Mouse (Mus musculus): ENCODE measurements at regions not wholly inside any gene's neighbourhood (a gene's known extent, or its start where the extent isn't known, plus 50 kb on each side); places are given as distances from the start of the nearest gene placed in this dataset.

GRCm38 (mm10) chr1:39047316-39047715 lies 61.9 kb downstream of the Pdcl3 start:
- no peak for DNase-seq (ENCODE audit: low spot score in 2 of 2)

DNA sequence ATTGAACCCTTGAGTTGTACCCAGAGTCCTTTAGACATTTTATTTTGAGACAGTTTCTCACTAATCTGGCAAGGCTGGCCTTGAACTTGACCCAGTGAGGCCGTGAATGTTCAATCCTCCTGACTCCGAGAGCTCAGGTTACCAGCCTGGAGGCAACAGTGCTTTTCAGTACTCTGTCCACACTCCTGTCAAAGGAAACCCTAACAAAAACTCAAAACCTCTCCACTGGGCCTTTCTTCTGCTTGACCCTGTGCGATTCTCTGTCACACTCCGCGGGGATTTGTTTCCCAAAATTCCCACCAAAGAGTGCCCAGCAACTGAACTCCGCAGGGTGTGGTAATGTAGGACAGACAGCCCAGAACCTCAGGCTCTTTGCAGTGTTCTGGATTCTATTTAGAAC lies 71.9 kb downstream of the Pdcl3 start:
- no peak for DNase-seq (ENCODE audit: low spot score in 2 of 2)

GRCm38 (mm10) chr1:39062509-39062908 lies 77.1 kb downstream of the Pdcl3 start:
- no peak for DNase-seq (ENCODE audit: low spot score in 2 of 2)

DNA sequence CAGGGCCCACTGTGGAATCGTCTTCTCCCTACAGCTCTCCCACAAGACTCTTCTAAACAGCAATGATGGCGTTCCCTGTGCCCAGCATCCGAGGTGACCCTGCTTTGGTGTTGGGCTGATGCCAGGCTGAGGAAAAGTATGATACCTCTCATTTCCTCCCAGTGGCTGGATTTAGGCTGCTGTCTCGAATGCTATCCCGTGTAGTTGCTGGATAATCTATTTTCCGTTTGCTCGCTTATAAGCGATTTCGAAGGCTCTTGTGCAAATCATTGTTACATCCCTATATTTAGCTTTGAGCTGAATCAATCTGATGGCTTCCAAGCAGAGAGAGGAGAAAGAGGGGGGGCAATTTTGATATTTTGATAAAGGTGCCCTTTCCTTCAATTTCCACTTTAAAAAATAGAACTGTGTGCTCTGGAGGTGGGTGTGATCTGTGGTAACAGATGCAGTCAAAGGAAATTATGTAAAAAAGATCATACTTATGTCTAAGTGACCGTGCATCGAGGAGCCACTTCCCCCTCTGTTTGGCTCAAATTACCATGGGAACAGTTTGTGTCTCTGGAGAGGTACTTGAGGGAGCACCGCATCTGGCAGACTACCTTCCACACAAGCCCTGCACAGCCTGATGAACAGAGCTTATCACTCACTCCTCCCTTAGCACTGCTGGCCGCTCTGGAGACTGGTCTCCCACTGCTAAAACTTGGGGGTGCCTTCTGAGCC lies 78.4 kb downstream of the Pdcl3 start:
- DNase-seq (ENCODE audit: low spot score in 2 of 2) = no peak

DNA sequence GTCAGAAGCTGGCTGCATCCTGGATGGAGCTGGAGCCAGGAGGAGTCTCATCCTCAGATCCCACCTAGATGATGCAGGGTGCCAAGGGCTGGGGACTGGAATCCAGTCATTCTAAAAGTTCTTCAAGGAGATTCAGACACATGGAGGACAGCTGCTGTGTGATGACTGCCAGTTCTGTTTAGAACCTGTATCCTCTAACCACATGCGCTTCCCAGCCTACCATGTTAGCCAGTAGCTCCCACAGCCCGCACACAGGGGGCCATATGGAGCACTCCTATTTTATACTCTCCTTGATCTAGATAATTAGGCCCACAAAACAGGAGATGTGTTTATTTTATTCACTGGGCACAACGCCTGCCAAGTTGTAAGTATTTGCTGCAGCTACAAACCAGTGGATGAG lies 79.4 kb downstream of the Pdcl3 start:
- DNase-seq (ENCODE audit: low spot score in 2 of 2) = no peak

GRCm38 (mm10) chr1:39067901-39068300 lies 82.5 kb downstream of the Pdcl3 start:
- no peak for DNase-seq (ENCODE audit: low spot score in 2 of 2)

DNA sequence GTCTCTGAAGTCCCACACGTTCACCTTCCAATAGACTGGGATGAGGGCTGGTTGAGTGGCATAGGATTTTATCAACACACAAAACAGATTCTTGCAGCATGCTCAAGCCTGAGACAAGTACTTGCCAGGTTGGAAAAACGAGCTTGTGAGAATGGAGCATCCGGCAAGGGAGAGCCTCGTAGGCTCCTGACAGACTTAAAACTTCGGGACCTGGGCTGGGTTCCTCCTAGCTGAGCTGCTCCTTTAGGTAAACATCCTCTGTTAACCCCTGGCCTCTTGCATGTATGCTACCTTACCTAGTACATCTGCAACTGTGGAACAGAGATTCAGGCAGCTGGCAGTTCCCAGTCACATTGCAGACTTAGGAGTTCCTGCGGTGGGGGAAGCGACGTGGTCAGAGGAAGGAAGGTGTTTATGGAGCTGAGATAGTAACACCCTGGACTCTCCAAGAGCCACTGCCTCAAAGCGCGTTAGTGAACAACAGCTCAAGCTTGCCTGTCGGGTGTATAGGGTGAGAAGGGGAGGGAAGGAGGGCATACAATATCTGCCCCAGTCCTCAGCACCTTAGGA lies 83.8 kb downstream of the Pdcl3 start:
- DNase-seq (ENCODE audit: low spot score in 2 of 2) = no peak

DNA sequence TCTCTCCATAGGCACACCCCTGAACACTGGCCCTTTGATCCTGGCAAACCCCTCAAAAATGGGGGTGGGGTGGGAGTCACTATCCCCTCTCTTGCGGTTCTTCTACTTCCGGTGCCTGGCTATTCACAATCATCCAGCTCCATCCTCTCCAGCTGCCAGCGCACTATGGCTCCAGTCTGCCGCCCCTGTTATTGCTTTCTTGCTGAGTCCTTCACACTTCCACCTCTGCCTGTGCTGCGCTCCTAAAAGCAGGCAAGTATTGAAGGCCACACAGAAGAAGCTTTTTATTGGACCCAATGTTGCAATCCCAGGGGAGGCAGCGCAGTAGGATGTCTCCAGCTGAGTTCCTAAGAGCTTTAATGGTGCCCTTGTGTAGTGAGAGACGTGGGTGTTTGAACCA lies 84.3 kb downstream of the Pdcl3 start:
- DNase-seq (ENCODE audit: low spot score in 2 of 2) = no peak

DNA sequence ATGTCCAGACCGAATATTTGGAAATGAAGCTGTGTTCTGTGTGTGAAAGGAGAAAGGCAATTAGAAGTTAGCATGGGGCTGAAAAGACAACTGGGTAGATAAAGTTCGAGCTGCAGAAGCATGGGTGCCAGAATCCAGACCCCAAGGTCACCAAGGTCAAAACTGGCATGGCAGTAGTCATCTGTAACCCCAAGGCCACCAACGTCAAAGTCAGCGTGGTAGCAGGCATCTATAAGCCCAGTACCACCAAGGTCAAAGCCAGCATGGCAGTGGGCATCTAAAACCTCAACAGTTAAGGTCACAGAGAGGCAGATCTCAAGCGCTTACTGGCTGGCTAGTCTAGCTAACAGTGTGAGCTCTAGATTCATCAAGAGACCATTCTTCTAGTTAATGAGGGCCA lies 90.6 kb downstream of the Pdcl3 start:
- no peak for DNase-seq (ENCODE audit: low spot score in 2 of 2)

GRCm38 (mm10) chr1:39078584-39079315 lies 93.3 kb downstream of the Pdcl3 start:
- no peak for DNase-seq (ENCODE audit: low spot score in 2 of 2)

DNA sequence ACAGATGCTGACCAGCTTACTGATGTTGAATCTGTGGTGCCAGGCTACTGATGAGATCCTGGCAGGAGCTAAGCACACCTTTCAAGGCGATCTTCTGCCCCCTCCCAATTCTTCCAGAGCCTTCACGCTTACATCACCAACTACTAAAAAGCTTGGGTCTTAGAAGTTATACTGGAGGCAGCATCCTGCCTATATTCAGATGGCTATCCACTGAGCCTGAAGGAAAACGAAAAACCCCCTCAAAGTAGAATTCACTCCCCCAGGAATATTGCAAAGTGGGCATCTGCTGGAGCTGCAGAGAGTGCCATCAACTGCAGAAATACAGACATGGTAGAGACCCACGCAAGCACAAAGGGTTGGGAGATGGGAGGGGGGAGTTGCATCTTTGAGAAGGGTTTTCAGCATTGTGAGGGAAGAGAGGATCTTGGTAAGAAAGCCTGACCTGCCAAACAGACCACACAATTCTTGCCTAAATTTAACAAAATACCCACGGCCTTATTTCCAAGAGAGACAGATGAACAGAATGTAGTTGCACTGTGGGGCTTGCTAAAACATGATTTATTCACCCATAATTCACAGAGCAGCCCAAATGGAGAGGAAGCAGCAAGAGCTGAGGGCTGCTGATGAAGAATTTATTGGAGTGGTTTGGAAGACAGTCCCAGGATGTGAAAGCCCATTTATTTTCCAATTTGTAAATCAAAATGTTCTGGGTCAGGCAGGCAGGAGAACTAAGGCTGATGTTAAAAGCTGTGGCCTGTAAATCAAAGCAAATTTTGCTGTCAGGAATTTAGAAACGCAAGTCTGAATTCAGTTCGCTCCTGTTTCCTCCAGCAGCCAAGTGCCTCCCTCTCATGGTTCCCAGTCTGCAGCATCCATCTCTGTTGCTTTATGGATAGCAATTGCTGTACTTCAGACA lies 98.8 kb downstream of the Pdcl3 start:
- DNase-seq (ENCODE audit: low spot score in 2 of 2) = no peak

GRCm38 (mm10) chr1:39086273-39086672 lies 100.9 kb downstream of the Pdcl3 start:
- no peak for DNase-seq (ENCODE audit: low spot score in 2 of 2)

- peak in 1 of 2 experiments; percentile 22 for DNase-seq (ENCODE audit: low spot score in 2 of 2)
Measured at GRCm38 (mm10) chr1:39089875-39090274, 103.7 kb upstream of the Npas2 start.

DNA sequence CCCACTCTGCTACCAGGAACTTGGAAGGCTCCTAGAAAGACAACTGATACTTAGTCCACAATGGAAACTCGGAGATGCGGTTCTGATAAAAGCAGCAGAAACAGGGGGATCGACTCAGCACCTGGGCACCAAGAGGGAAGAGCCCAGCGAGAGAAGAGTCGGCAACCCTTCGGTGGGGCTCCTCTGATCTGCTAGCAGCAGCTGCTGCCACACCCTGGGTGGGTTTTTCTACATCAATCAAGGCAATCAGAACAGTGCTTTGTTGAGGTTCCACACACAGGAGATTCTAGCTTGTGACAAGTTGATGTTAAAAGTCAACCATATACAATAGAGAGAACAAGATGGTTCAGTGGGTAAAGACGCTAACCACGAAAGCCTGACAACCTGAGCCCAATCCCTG lies 102.4 kb upstream of the Npas2 start:
- no peak for DNase-seq (ENCODE audit: low spot score in 2 of 2)

GRCm38 (mm10) chr1:39091638-39092037 lies 101.9 kb upstream of the Npas2 start:
- DNase-seq (ENCODE audit: low spot score in 2 of 2) = no peak

GRCm38 (mm10) chr1:39093291-39093690 lies 100.2 kb upstream of the Npas2 start:
- DNase-seq (ENCODE audit: low spot score in 2 of 2) = no peak

DNA sequence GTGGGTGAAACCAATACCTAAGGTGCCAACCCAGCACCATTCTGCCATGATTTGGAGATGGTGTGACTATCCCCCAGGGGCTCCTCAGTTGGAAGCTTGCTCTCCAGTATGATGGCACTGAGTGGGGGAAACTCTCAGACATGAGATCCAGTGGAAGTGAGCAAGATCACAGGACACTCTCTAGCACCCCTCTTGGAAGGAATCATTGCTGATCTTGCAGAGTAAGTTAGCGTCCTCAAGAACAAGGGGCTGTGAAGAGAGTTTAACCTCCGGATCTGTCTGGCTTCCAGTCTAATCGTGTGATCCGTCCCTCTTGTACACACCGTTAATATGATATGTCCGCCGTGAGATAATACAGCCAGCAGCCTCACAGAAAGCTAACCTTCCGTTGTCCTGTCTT lies 99.5 kb upstream of the Npas2 start:
- no peak for DNase-seq (ENCODE audit: low spot score in 2 of 2)

- no peak for DNase-seq (ENCODE audit: low spot score in 2 of 2)
Measured at GRCm38 (mm10) chr1:39095901-39096300, 97.6 kb upstream of the Npas2 start.

DNA sequence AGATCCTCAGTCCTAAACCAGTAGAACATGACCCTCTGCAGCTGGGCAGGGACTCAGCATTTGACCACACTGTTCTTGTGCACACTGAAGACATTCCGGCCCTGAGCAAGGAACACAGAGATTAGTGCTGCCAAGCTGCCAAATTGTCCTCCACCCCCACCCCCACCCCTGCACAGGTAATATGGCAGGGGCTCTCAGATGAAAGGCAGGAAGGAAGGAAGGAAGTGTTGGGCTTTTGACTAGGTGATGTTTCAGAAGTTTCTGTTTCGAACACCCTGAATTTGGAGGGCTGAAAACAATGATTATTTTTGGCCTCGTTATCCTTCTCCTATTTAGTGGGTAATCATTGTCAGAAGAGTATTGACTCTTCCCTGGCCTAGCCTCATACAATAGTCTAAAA lies 96.8 kb upstream of the Npas2 start:
- no peak for DNase-seq (ENCODE audit: low spot score in 2 of 2)

DNA sequence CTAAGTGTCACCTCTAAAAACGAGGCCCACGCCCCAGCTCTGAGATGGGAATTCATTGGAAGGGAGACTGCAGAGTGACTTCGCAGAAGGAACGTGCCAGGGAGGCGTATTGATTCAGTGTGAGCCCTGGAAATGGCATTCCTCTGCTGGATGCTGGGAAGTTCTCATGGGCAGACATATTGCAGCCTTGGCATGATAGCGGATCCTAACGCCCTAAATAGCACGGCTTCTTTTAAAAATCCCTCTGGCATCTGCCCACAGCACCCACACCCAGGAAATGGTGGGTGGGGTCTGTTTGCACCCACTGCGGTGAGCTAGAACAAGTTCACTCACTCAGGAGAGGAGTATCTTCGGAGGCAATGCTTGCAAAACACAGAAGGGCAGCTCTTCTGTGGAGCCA lies 96.0 kb upstream of the Npas2 start:
- DNase-seq (ENCODE audit: low spot score in 2 of 2) = peak in 1 of 2 experiments; percentile 20

DNA sequence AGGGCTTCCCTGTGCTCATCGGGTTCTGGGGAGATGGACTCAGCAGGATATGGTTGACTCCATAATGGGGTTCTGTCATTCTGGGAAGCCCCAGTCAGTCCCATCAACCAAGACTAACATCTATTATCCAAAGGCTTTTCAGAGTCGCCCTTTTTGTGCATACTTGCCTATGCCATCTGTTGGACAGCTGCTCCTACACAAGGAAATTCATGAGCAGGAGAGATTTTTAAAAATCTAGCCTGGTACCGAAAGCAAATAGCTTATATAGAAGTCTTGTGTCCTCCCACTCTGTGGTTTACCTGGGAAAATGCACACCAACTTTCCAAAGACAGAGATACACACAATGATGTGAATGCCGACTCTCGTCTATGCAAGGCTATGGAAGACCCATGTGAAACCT lies 95.4 kb upstream of the Npas2 start:
- no peak for DNase-seq (ENCODE audit: low spot score in 2 of 2)

- DNase-seq (ENCODE audit: low spot score in 2 of 2) = no peak
Measured at GRCm38 (mm10) chr1:39099246-39099645, 94.3 kb upstream of the Npas2 start.

All from spleen, postnatal 10 days (tissue).